Mouse (Mus musculus) midbrain, embryonic 14.5 days (tissue): ENCODE measurements at regions not wholly inside any gene's neighbourhood (a gene's known extent, or its start where the extent isn't known, plus 50 kb on each side); places are given as distances from the start of the nearest gene placed in this dataset.

Source experiments
- ATAC-seq: fragments of 200-750 bp; cut with Nextera tagmentation; 2 replicates; pipeline ENCODE4 v1.8.0; 2017; ENCODE audit warnings: moderate number of reproducible peaks, moderate library complexity; ENCODE audit not compliant: low FRiP score, low TSS enrichment
- DNase-seq: peaks from one replicate; pipeline ENCODE4 v3.0.0-alpha.2; 2015
- H3K27ac ChIP-seq: fragments of 300-500 bp; sonication (generic); replicated peaks from 2 replicates; pipeline ENCODE4 v1.5.1; 2014; ENCODE audit warnings: mild to moderate bottlenecking, low read depth, low read length, moderate library complexity
- H3K27me3 ChIP-seq: fragments of 300-500 bp; sonication (generic); 2 replicates; pipeline ENCODE4 v1.6.1; 2014; ENCODE audit warnings: low read length, control low read depth, mixed read lengths; ENCODE audit not compliant: control insufficient read depth, insufficient read depth
- H3K36me3 ChIP-seq: fragments of 300-500 bp; sonication (generic); 2 replicates; pipeline ENCODE4 v1.6.1; 2014; ENCODE audit warnings: low read length, control low read depth; ENCODE audit not compliant: control insufficient read depth, insufficient read depth
- H3K4me1 ChIP-seq: fragments of 300-500 bp; sonication (generic); 2 replicates; pipeline ENCODE4 v1.6.1; 2014; ENCODE audit warnings: mild to moderate bottlenecking, antibody characterized with exemption, low read length, control low read depth; ENCODE audit not compliant: control insufficient read depth, insufficient read depth
- H3K4me2 ChIP-seq: fragments of 300-500 bp; sonication (generic); 2 replicates; pipeline ENCODE4 v1.6.1; 2014; ENCODE audit warnings: mild to moderate bottlenecking, low read length, moderate library complexity
- H3K4me3 ChIP-seq: fragments of 300-500 bp; sonication (generic); replicated peaks from 2 replicates; pipeline ENCODE4 v1.5.1; 2014; ENCODE audit warnings: low read depth, low read length
- H3K9ac ChIP-seq: fragments of 300-500 bp; sonication (generic); replicated peaks from 2 replicates; pipeline ENCODE4 v1.6.1; 2014; ENCODE audit warnings: mild to moderate bottlenecking, low read length, moderate library complexity
- H3K9me3 ChIP-seq: fragments of 300-500 bp; sonication (generic); 2 replicates; pipeline ENCODE4 v1.6.1; 2016; ENCODE audit warnings: low read length, control low read depth, mixed read lengths; ENCODE audit not compliant: control insufficient read depth
- WGBS: fragments of 180-500 bp; shearing (Covaris S2); extraction: QIAGEN DNeasy Blood & Tissue Kit; methylation state at CpG from one replicate; pipeline ENCODE4 v1.1.7; 2014; 5-methylcytosine and 5-hydroxymethylcytosine counted together

GRCm38 (mm10) chr11:57404172-57404571 is 114.2 kb downstream of the Fam114a2 start:
- ATAC-seq (no peak), DNase-seq (peak; percentile 22)
- no peak overlapping the region for H3K27ac ChIP-seq
- no peak overlapping the region for H3K9ac ChIP-seq
- no peak overlapping the region for H3K4me3 ChIP-seq
- no peaks in the 10 kb centered on the region for H3K36me3 ChIP-seq
- no peaks in the 10 kb centered on the region for H3K9me3 ChIP-seq
- 84% methylated on average over 9 of the region's 9 CpGs for WGBS
- no peaks in the 10 kb centered on the region for H3K27me3 ChIP-seq
- H3K4me1 ChIP-seq, result no peaks in the 10 kb centered on the region
- no peak overlapping the region for H3K4me2 ChIP-seq

DNA sequence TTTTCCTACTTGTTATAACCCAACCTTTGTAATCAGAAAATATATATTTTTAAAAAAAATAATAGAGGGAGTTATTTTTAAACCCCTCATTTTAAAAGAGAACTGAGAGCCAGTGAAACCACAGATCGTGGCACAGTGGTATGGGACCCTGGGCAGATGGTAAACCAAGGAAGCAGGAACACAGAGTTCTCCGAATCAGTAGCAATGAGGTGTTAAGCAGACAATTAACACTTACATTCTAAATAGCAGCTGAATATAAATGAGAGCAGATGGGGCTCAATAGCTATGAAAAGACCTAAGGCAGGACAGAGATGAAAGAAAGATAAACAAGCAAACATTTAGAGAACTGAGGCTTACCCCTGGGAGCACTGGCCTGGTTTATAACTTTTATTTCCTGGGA is 116.8 kb downstream of the Fam114a2 start:
- no peak overlapping the region for H3K4me3 ChIP-seq
- no peak overlapping the region for H3K27ac ChIP-seq
- H3K36me3 ChIP-seq, result no peaks in the 10 kb centered on the region
- no peak overlapping the region for H3K9ac ChIP-seq
- no peak for DNase-seq
- H3K4me2 ChIP-seq, result no peak overlapping the region
- H3K27me3 ChIP-seq, result no peaks in the 10 kb centered on the region
- no peaks in the 10 kb centered on the region for H3K9me3 ChIP-seq
- no peaks in the 10 kb centered on the region for H3K4me1 ChIP-seq
- ATAC-seq, result no peak
- 75% methylated on average over 2 of the region's 2 CpGs for WGBS

- no peak overlapping the region for H3K4me2 ChIP-seq
- ATAC-seq (no peak), DNase-seq (peak; percentile 45)
- H3K9ac ChIP-seq, result no peak overlapping the region
- H3K4me3 ChIP-seq, result no peak overlapping the region
- 83% methylated on average over 1 of the region's 1 CpGs for WGBS
- no peaks in the 10 kb centered on the region for H3K9me3 ChIP-seq
- no peaks in the 10 kb centered on the region for H3K36me3 ChIP-seq
- H3K27ac ChIP-seq, result no peak overlapping the region
- H3K27me3 ChIP-seq, result no peaks in the 10 kb centered on the region
- no peaks in the 10 kb centered on the region for H3K4me1 ChIP-seq
These were observed 119.1 kb downstream of the Fam114a2 start for GRCm38 (mm10) chr11:57399366-57399765.

GRCm38 (mm10) chr11:57396429-57396828 is 122.0 kb downstream of the Fam114a2 start:
- Histone ChIP-seq H3K4me2 (no peak overlapping the region), H3K27ac (no peak overlapping the region), H3K9ac (no peak overlapping the region), H3K9me3 (no peaks in the 10 kb centered on the region), H3K36me3 (no peaks in the 10 kb centered on the region), H3K27me3 (no peaks in the 10 kb centered on the region), H3K4me3 (no peak overlapping the region), H3K4me1 (no peaks in the 10 kb centered on the region)
- ATAC-seq (no peak), DNase-seq (no peak)
- WGBS, result 11% methylated on average over 3 of the region's 3 CpGs

DNA sequence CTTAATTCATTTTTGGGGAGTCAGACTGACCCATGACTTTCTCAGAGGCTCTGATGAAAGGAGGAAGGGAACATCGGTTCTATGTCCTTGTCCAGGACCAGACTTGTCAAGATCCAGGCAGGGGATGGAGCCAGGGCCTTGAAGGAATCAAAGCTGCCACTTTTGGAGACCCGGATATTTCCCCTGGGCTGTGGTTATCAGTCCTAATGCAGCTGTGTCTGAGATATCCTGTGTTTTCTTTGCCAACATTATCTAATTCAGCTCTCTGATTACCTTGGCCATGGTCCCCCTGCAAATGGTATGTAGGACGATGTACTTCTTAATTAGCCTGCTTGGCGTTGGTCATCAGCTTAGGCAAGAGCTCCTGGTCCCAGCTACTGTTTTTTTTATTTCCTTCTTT is 127.6 kb downstream of the Fam114a2 start:
- Histone ChIP-seq H3K27ac (no peak overlapping the region), H3K4me2 (no peak overlapping the region), H3K36me3 (no peaks in the 10 kb centered on the region), H3K4me1 (no peaks in the 10 kb centered on the region), H3K9ac (no peak overlapping the region), H3K27me3 (no peaks in the 10 kb centered on the region), H3K9me3 (no peaks in the 10 kb centered on the region), H3K4me3 (no peak overlapping the region)
- no peak for ATAC-seq
- no peak for DNase-seq
- 83% methylated on average over 4 of the region's 4 CpGs for WGBS
